Mouse (Mus musculus) MEL (cell line): ENCODE data around the gene Nomo1. TPM values are rescaled to one million over a fixed set of nuclear protein-coding genes. Genes with fewer than 3 reads are reported as not detected.

Experiments
- DNase-seq: peaks from one replicate; pipeline ENCODE4 v3.0.0; 2011; ENCODE audit warnings: low read depth, low spot score
- H3K27ac ChIP-seq: 2 replicates; pipeline ENCODE4 v1.5.1; 2012; ENCODE audit warnings: low read depth, mild to moderate bottlenecking, control low read depth, low read length, moderate library complexity; ENCODE audit not compliant: control insufficient read depth
- H3K27me3 ChIP-seq, 2 experiments: fragments of 150-350 bp in 1 of 2; sonication (generic) in 1 of 2; 2 replicates each; pipeline ENCODE4 v1.6.1; 2012; ENCODE audit warnings: low read length in 2 of 2, mild to moderate bottlenecking in 2 of 2, improper control_type of control experiment in 1 of 2, moderate library complexity in 1 of 2; ENCODE audit not compliant: insufficient read depth in 2 of 2, control insufficient read depth in 1 of 2
- H3K36me3 ChIP-seq, 2 experiments: 2 replicates each; pipeline ENCODE4 v1.6.1; 2012 to 2014; ENCODE audit warnings: low read length in 2 of 2, improper control_type of control experiment in 1 of 2, inconsistent platforms in 1 of 2, mild to moderate bottlenecking in 1 of 2; ENCODE audit not compliant: insufficient read depth in 2 of 2, control insufficient read depth in 1 of 2
- H3K4me1 ChIP-seq, 2 experiments: fragments of 150-350 bp in 1 of 2; sonication (generic) in 1 of 2; 2 replicates each; pipeline ENCODE4 v1.6.1; 2012; ENCODE audit warnings: low read length in 2 of 2, improper control_type of control experiment in 1 of 2, mild to moderate bottlenecking in 1 of 2; ENCODE audit not compliant: insufficient read depth in 2 of 2, control insufficient read depth in 1 of 2
- H3K4me3 ChIP-seq, 2 experiments: fragments of 150-350 bp in 1 of 2; sonication (generic) in 1 of 2; 2 replicates each; pipeline ENCODE4 v1.5.1; 2012; ENCODE audit warnings: low read depth in 2 of 2, low read length in 2 of 2, mild to moderate bottlenecking in 2 of 2, moderate library complexity in 2 of 2, control low read depth in 1 of 2, improper control_type of control experiment in 1 of 2; ENCODE audit not compliant: control insufficient read depth in 1 of 2, insufficient read depth in 1 of 2
- H3K79me2 ChIP-seq: 2 replicates; pipeline ENCODE4 v1.6.1; 2012; ENCODE audit warnings: mild to moderate bottlenecking, low read length, moderate library complexity; ENCODE audit not compliant: control insufficient read depth, poor library complexity, insufficient read depth
- H3K9ac ChIP-seq: 2 replicates; pipeline ENCODE4 v1.6.1; 2012; ENCODE audit warnings: low read depth, mild to moderate bottlenecking, control low read depth, low read length, moderate library complexity; ENCODE audit not compliant: control insufficient read depth, poor library complexity, severe bottlenecking
- H3K9me3 ChIP-seq: fragments of 150-350 bp; sonication (generic); replicated peaks from 2 replicates; pipeline ENCODE4 v1.6.1; 2012; ENCODE audit warnings: mild to moderate bottlenecking, low read length, improper control_type of control experiment, moderate library complexity; ENCODE audit not compliant: insufficient read depth
- CHD2 ChIP-seq: IDR thresholded peaks from 2 replicates; pipeline ENCODE4 v1.6.1; 2011; ENCODE audit warnings: low read length, improper control_type of control experiment
- CTCF ChIP-seq, 3 experiments: IDR thresholded peaks in 2 of 3; conservative IDR thresholded peaks in 1 of 3; 2 replicates each; pipeline ENCODE4 v1.5.1; 2011 to 2012; ENCODE audit warnings: low read length in 3 of 3, low read depth in 2 of 3, mild to moderate bottlenecking in 2 of 3, improper control_type of control experiment in 1 of 3, inconsistent platforms in 1 of 3, mixed read lengths in 1 of 3, moderate library complexity in 1 of 3; ENCODE audit not compliant: control insufficient read depth in 1 of 3, insufficient read depth in 1 of 3, poor library complexity in 1 of 3, severe bottlenecking in 1 of 3
- ELF1 ChIP-seq: IDR thresholded peaks from 2 replicates; pipeline ENCODE4 v1.6.1; 2014; ENCODE audit warnings: low read depth, mild to moderate bottlenecking, inconsistent platforms, low read length, improper control_type of control experiment, moderate library complexity
- ETS1 ChIP-seq: IDR thresholded peaks from 2 replicates; pipeline ENCODE4 v1.6.1; 2012; ENCODE audit warnings: low read depth, mild to moderate bottlenecking, inconsistent platforms, low read length, improper control_type of control experiment, moderate library complexity
- GABPA ChIP-seq: IDR thresholded peaks from 2 replicates; pipeline ENCODE4 v1.6.1; 2012; ENCODE audit warnings: low read depth, mild to moderate bottlenecking, inconsistent platforms, low read length, improper control_type of control experiment, moderate library complexity
- HCFC1 ChIP-seq: IDR thresholded peaks from 2 replicates; pipeline ENCODE4 v1.6.1; 2012; ENCODE audit warnings: low read depth, mild to moderate bottlenecking, inconsistent platforms, low read length, improper control_type of control experiment, moderate library complexity
- JUND ChIP-seq: IDR thresholded peaks from 2 replicates; pipeline ENCODE4 v1.6.1; 2011; ENCODE audit warnings: low read depth, mild to moderate bottlenecking, improper control_type of control experiment, low read length
- KAT2A ChIP-seq: conservative IDR thresholded peaks from 2 replicates; pipeline ENCODE4 v1.6.1; 2012; ENCODE audit warnings: low read depth, low read length, improper control_type of control experiment, inconsistent platforms
- MAZ ChIP-seq: IDR thresholded peaks from 2 replicates; pipeline ENCODE4 v1.6.1; 2012; ENCODE audit warnings: low read depth, mild to moderate bottlenecking, inconsistent platforms, low read length, improper control_type of control experiment
- MEF2A ChIP-seq: IDR thresholded peaks from 2 replicates; pipeline ENCODE4 v1.6.1; 2014; ENCODE audit warnings: low read depth, mild to moderate bottlenecking, inconsistent platforms, low read length, improper control_type of control experiment; ENCODE audit not compliant: poor library complexity, insufficient replicate concordance, severe bottlenecking; ENCODE audit errors: extremely low read depth
- MXI1 ChIP-seq: IDR thresholded peaks from 2 replicates; pipeline ENCODE4 v1.6.1; 2011; ENCODE audit warnings: mild to moderate bottlenecking, low read depth, low read length, improper control_type of control experiment
- NRF1 ChIP-seq: IDR thresholded peaks from 2 replicates; pipeline ENCODE4 v1.6.1; 2014; ENCODE audit warnings: low read depth, mild to moderate bottlenecking, inconsistent platforms, low read length, improper control_type of control experiment, moderate library complexity; ENCODE audit not compliant: poor library complexity, insufficient read depth, severe bottlenecking
- POLR2A ChIP-seq, 2 experiments: IDR thresholded peaks; 2 replicates each; pipeline ENCODE4 v1.6.1; 2011 to 2012; ENCODE audit warnings: low read length in 2 of 2, mild to moderate bottlenecking in 2 of 2, control low read depth in 1 of 2, improper control_type of control experiment in 1 of 2, low read depth in 1 of 2, moderate library complexity in 1 of 2; ENCODE audit not compliant: control insufficient read depth in 1 of 2, insufficient read depth in 1 of 2, poor library complexity in 1 of 2
- POLR2AphosphoS2 ChIP-seq: IDR thresholded peaks from 2 replicates; pipeline ENCODE4 v1.6.1; 2011; ENCODE audit warnings: low read length, improper control_type of control experiment
- RCOR1 ChIP-seq: IDR thresholded peaks from 2 replicates; pipeline ENCODE4 v1.6.1; 2012; ENCODE audit warnings: low read depth, mild to moderate bottlenecking, inconsistent platforms, low read length, improper control_type of control experiment
- SIN3A ChIP-seq: IDR thresholded peaks from 2 replicates; pipeline ENCODE4 v1.6.1; 2012; ENCODE audit warnings: low read length, improper control_type of control experiment, inconsistent platforms
- SMC3 ChIP-seq: IDR thresholded peaks from 2 replicates; pipeline ENCODE4 v1.6.1; 2011; ENCODE audit warnings: low read depth, low read length, improper control_type of control experiment
- USF2 ChIP-seq, 2 experiments: IDR thresholded peaks; 2 replicates each; pipeline ENCODE4 v1.6.1; 2011 to 2012; ENCODE audit warnings: improper control_type of control experiment in 2 of 2, low read length in 2 of 2, borderline replicate concordance in 1 of 2, inconsistent platforms in 1 of 2, low read depth in 1 of 2, mild to moderate bottlenecking in 1 of 2; ENCODE audit not compliant: insufficient read depth in 1 of 2
- ZC3H11A ChIP-seq: IDR thresholded peaks from 2 replicates; pipeline ENCODE4 v1.6.1; 2012; ENCODE audit warnings: low read depth, mild to moderate bottlenecking, inconsistent platforms, low read length, improper control_type of control experiment
- ZKSCAN1 ChIP-seq: IDR thresholded peaks from 2 replicates; pipeline ENCODE4 v1.6.1; 2012; ENCODE audit warnings: low read depth, mild to moderate bottlenecking, inconsistent platforms, low read length, improper control_type of control experiment, moderate library complexity
- ZNF384 ChIP-seq: IDR thresholded peaks from 2 replicates; pipeline ENCODE4 v1.6.1; 2012; ENCODE audit warnings: low read depth, mild to moderate bottlenecking, inconsistent platforms, low read length, improper control_type of control experiment
- polyA plus RNA-seq, 2 experiments: library from polyadenylated mRNA; stranded (reverse) in 1 of 2; unstranded in 1 of 2; fragments of >175 nt in 1 of 2; fragments of >200 nt in 1 of 2; gene quantifications; 2 replicates each; pipeline versions ENCODE4 v1.2.1 to v1.2.4; 2012; ENCODE audit warnings: low replicate concordance in 2 of 2, low read depth in 1 of 2; ENCODE audit not compliant: insufficient read length in 2 of 2, insufficient read depth in 1 of 2, missing spikeins in 1 of 2
- total RNA-seq: library from RNA; depleted of rRNA; stranded (reverse); fragments of 300-350 nt; gene quantifications from 2 replicates; pipeline ENCODE4 v1.2.3, GENCODE M21; 2012

Gene Nomo1
- total and polyA plus RNA-seq, 3 experiments, result 195 to 1,239 (median 197) TPM

- H3K36me3 ChIP-seq, result no peaks in the 10 kb centered on the region
- DNase-seq, result no peak
- H3K9me3 ChIP-seq, result no peaks in the 10 kb centered on the region
- TF ChIP-seq ZKSCAN1 (no peak), ZC3H11A (no peak)
- H3K9ac ChIP-seq, result no peak overlapping the region
- no peaks in the 10 kb centered on the region for H3K4me1 ChIP-seq
- H3K27ac ChIP-seq, result no peak overlapping the region
- no peaks in the 10 kb centered on the region for H3K79me2 ChIP-seq
- H3K4me3 ChIP-seq, result no peak overlapping the region
- H3K27me3 ChIP-seq, result no peaks in the 10 kb centered on the region; a peak in 1 of 4 replicates
Observed at GRCm38 (mm10) chr7:46129463-46130179, 96.1 kb downstream of the Nomo1 start.

- Histone ChIP-seq H3K27me3 (no peaks in the 10 kb centered on the region; a peak in 1 of 4 replicates), H3K9ac (no peak overlapping the region), H3K27ac (no peak overlapping the region), H3K79me2 (no peaks in the 10 kb centered on the region), H3K36me3 (no peaks in the 10 kb centered on the region), H3K4me3 (no peak overlapping the region), H3K4me1 (no peaks in the 10 kb centered on the region), H3K9me3 (no peaks in the 10 kb centered on the region)
- TF ChIP-seq CHD2 (no peak), CTCF (IDR thresholded peaks at IDR 0.05 in 2 of 3, conservative IDR thresholded peaks at IDR 0.05 in 1 of 3; ENCODE audit: control insufficient read depth in 1 of 3, insufficient read depth in 1 of 3, low read depth in 2 of 3, low read length in 3 of 3, poor library complexity in 1 of 3, severe bottlenecking in 1 of 3) (no peak), NRF1 (no peak), ELF1 (no peak), ZNF384 (no peak), USF2 (IDR thresholded peaks at IDR 0.05; ENCODE audit: borderline replicate concordance in 1 of 2, insufficient read depth in 1 of 2, low read depth in 1 of 2, low read length in 2 of 2) (no peak), MEF2A (no peak), JUND (no peak), POLR2A (IDR thresholded peaks at IDR 0.05; ENCODE audit: control insufficient read depth in 1 of 2, insufficient read depth in 1 of 2, low read depth in 1 of 2, low read length in 2 of 2, poor library complexity in 1 of 2) (no peak), ZKSCAN1 (no peak), POLR2AphosphoS2 (no peak), MAZ (no peak), SMC3 (no peak), KAT2A (no peak), MXI1 (no peak), RCOR1 (no peak), ETS1 (no peak), HCFC1 (no peak), GABPA (no peak), SIN3A (no peak)
- DNase-seq, result no peak
Observed at GRCm38 (mm10) chr7:46130723-46131122, 97.2 kb downstream of the Nomo1 start.
